Mouse (Mus musculus): ENCODE results near the gene Tescl.

The Tescl gene

DNA sequence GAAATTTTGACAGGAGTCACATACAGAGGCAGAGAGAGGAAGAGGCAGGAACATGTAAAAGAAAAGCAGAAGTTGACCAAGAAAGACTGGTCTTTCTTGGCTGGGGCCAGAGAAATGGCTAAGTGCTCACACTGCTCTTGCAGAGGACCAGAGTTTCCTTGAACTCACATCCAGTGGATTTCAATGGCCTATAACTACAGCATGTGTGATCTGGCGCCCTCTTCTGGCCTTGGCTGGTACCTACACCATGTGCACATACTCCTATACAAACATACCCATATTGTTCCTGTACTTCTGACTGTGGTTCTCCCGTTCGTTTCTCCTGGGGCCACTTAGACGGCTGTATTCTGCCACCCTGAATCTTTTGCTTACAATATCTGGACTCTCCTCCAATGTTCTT lies 27.3 kb upstream of the Tescl start:
- no peak for DNase-seq

DNA sequence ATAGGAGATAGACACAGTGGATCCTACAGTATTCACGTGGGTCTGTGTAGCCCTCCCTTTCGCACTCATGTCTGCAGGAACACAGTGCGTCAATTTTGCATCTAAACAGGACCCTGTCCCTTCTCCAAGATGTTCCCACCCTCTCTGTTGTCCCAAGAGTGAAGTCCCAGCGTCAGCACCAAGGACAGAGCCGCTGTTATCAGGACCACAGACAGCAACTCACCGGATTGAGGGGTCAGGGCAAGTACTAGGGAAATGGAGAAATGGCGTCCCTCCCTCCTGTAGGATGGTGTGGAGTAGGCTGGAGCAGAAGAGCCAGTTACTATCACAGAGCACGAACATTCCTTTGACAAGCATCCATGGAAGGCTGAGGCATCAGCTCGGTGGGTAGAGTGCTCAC lies 25.5 kb upstream of the Tescl start:
- peak; percentile 57 for DNase-seq

DNA sequence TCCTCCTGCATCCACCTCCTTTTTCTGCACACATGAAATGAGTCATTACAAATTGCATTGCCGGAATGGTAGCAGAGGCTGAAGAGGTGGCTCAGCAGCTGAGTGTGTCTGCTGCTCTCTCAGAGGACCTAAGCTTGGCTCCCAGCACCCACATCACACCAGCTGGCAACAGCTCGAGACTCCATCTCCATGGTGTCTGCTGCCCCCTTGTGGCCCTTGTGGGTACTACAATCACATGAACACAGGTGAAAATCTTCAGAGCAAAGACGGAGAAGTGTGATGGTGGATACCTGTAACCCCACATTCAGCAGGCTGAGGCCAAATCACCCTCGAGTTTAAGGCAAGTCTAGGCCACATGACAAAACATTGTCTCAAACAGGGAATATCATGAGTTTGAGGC lies 24.2 kb upstream of the Tescl start:
- no peak for DNase-seq

DNA sequence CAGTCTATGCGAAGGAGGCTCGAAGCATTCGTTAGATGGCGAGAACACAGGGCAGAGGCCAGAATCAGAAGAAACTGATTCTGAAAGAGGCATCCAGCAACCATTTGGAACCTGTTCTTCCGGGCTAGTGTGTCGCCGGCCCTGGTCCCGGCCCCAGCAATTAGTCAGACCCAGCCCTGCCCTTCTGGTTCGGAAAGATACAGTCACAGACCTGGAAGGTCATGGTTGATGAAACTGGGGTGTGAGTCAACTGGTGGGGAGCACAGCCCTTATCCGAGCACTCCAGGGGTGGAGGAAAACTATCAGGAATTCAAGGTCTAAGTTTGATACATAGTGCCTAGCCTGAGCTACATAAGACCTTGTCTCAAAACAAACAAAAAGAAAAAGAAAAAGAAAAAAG lies 22.3 kb upstream of the Tescl start:
- no peak for DNase-seq

DNA sequence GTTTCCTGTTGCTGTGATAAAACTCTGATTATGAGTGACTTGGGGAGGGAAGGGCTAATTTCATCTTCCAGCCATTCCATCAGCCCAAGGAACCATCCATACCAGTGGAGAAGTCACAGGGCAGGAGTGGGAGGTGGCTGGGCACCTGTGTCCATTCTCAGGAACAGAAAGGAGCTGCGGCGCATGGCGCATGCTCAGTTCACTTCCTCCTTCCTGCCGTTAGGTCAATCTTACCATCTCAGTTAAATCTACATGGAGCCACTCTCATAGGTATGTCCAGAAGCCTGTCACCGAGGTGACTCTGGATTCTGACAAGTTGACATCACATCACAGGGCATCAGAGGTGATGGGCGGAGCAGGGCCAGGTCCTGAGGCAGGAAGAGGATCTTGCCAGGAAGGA lies 21.9 kb upstream of the Tescl start:
- no peak for DNase-seq

DNA sequence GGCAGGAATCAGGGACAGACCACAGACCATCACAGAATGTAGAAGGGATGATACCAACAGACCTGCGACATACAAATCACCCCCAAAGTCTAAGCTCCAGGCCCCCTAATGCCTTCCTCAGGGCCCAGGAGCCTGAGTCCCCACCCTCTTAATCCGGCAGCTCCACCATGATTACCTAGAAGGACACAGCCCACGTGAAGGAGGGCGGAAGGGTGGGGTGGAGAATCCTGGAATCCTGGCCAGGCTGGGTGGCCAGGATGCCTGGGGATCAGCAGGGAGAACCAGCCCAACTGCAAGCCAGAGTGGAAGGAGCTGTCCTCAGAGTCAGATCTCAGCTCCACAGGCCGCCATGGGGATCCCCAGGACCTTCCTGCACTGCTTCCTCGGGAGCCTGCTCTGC lies 15.2 kb upstream of the Tescl start, which contains the start of gene Lypd5:
Gene Lypd5 (plus strand): TSS at position 301 of the 400 bp plus-strand sequence.
- DNase-seq: no peak

DNA sequence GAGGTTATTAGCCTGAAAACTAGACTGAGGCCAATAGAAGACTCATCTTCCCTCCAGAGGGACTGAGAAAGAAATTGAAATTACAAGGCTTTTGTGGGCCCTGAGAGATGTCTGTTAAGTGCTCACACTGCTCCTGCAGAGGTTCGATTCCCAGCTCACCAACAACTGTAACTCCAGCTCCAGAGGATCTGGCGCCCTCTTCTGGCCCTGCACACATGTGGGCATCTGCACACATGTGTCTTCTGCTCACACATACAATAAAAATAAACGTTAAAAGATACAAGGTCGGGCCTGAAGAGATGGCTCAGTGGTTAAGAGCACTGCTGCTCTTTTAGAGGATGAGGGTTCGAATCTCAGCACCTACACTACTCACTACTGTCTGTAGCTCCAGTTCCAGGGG lies 12.7 kb upstream of the Tescl start:
- DNase-seq: no peak

DNA sequence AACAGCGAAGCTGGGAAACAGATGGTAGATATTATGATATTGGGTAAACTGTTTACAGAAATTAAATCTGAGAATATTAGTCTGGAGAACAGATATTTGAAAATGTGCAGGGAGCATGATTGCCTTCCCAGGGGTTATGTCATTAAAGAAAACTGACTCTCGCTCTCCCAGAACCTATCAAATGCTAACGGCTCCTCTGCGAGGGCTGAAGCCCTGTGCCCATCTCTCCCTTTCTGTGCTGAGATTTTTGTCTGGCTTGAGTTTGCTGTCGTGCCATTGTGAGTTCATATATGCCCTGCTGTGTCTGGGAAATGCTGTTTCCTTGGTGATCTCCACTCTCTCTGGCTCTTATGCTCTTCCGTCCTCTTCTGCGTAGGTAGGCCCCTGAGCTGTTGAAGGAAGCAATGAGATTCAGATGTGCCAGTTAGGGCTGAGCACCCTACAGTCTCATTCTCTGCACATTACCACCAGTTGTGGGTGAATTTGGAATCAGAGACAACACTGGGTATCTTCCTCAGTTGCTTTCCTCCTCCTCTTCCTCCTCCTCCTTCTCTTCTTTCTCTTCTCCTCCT lies 10.1 kb upstream of the Tescl start:
- no peak for DNase-seq

DNA sequence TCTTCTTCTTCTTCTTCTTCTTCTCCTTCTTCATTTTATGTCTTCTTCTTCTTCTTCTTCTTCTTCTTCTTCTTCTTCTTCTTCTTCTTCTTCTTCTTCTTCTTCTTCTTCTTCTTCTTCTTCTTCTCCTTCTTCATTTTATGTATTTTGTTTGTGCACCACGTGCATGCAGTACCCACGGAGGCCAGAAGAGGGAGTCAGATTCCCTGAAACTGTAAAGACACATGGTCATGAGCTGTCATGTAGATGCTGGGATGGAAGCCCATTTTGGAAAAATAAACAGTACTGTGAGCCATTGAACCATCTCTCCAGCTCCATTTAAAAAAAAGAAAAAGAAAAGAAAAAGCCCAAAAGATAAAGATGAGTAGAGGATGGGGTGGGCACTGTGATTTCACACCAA lies 4.5 kb upstream of the Tescl start:
- no peak for DNase-seq

DNA sequence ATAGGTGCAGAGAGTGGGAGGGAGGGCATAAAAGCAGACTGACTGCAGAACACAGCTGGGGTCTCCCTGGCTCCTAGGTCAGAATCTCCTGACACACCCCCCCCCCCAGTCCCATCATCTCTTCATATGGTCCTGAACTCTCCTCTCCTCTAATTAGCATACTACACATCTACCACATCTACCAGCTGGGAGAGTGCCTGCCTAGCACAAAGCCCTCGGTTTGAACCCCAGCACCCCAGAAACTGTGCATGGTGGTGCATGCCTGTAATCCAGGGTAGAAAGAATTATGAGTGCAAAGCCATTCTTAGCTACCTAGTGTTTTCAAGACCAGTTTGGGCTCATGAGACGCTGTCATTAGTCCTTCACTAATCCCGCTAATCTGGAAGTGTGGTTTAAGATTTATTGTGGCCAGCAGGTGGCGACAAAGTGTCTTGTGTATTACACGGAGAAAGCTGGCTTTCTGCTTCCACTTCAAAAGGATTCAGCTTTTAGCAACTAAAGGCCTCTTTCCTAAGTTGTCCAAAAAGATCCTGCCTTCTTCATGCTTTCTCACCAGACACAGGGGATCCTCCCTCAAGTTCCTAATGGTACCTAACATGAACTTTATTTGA lies 2.1 kb upstream of the Tescl start:
- DNase-seq: peak; percentile 89

DNA sequence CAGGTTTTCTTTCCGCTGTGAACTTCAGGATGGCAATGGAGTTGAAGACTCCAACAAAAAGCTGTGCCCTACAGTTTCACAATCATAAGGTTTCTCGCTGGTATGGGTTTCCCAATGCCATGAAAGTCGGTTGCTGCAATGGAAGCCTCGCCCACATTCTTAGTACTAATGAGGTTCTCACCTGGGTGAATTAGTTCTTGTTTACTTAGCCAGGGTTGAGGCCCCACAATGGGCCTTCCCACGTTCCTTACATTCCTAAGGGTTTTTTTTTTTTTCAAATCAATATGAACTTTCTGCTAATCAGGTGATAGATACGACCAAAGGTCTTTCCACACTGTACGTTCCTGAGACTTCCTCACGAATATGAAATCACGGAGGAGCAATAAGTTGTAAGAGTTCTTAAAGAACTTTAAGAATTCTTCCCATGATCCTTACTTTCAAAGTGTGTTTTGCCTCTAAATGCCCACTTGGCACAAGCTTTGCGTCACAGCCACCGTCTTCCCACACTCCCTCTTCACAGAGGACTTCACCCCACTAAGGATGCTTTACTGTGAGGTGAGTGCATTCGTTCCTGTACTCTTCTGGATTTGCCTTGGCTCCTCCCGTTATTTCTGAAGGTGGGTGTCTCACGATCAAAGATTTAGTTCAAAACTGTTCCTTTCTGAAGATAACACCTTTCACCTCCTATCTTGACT lies 6.3 kb downstream of the Tescl start:
- no peak for DNase-seq

DNA sequence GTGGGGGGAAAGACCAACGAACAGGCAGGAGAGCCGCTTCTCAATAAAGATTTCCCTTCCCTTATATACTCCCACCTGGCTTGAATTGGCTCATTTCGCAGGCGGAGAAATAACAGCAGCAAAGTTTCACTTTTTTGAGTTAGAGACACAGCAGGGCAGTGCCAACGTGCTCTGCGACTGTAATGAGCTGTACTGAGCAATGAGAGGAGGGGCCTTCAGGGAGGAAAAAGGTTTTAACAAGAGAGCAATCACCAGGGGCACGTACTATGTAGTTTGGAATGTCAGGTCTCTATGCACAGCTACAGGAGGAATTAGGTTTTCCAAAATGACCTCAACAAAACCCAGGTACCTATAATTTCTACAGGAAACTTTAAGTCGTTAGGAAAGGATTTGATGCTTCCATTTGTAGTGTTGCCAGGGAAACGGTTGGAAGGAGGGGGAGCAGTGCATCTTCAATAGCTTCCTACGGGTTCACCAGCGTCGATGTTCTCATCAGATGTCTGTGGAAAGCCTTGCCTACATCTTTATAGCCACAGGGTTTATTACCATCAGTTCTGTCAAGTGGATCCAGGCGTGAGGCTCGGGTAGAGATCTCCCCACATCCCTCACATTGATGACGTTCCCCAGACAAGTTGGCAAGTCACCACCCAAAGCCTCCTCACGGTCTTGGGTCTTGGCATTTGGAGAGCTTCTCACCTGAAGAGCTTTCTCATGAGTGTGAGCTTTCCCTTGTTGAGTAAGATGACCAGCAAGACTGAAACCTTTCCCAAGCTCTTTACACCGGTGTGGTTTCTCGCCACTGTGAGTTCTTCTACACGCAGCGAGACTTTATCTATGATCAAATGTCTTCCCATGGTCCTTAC lies 7.2 kb downstream of the Tescl start:
- DNase-seq: peak; percentile 16

DNA sequence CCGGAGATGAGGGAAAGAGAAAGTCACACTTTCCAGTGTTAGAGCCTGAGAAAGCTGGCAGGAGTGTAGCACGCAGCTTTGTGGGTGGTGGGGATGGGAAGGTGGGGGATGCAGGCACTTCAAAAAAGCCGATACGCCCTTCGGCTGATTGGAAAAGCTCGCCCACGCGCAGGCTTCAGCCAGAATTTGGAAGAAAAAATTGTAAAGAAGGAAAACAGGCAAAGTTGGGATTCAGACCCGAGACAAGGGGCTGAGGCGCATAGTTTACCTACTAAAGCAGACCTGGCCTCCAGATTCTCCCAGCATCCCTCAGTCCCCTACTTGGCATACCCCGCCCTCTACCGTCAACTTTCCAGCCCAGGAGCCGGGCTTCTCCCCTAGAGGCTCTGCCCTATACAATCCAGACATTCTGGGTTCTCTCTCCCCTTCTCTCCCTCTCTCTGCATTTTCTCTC lies 8.0 kb downstream of the Tescl start:
- peak; percentile 66 for DNase-seq

DNA sequence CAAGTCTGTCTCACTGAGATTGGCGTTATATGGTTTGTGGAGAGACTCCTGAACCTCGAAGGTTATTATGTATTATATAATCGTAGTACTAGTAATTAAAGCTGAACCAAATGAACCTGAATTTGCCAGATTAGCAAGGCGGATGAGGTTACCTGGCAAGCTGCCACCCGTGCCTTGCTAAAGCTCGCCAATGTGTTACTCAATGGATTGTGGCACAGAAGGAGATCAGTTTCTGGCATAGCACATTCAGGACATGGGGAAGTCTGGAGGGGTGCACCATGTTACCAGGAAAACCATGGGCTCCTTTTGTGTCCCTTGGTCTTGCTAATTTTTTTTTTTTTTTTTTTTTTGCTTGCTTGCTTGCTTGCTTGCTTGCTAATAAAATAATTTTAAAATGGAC lies 8.5 kb downstream of the Tescl start:
- no peak for DNase-seq

DNA sequence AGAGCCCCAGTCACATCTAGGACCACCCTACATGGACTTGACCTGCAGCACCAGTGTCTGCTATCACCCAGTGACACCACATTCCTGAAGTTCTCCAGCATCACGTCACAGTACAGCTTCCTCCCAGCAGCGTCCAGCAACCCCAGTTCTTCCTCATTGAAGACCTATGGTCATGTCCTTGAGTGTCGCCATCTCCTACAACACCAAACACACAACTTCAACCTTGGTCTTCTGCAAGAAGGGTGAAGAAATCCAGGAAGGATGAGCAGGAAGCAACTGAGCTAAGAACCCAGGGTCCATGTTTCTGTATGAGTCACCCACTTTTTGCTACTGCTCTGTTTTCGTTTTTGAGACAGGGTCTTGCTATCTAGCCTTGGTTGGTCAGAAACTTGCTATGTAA lies 11.1 kb downstream of the Tescl start:
- no peak for DNase-seq

DNA sequence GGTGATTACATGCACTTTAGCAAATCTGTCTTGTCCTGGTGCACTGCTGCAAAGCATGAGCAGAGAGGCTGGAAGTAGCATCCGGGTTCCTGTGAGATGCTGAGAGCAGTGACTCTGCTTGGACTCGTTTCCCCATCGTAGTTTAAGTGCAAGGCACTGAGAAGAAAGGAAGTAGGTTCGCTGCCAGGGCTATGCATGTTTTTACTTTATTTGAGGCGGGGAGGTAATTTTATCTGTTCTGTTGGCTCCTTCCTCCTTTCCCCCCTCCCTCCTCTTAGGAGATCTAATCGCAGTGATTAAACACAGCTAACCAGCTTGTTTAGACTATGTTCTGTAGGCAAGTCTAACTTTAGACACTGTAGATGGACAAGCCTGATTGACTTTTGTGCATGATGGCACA lies 14.8 kb downstream of the Tescl start:
- no peak for DNase-seq

DNA sequence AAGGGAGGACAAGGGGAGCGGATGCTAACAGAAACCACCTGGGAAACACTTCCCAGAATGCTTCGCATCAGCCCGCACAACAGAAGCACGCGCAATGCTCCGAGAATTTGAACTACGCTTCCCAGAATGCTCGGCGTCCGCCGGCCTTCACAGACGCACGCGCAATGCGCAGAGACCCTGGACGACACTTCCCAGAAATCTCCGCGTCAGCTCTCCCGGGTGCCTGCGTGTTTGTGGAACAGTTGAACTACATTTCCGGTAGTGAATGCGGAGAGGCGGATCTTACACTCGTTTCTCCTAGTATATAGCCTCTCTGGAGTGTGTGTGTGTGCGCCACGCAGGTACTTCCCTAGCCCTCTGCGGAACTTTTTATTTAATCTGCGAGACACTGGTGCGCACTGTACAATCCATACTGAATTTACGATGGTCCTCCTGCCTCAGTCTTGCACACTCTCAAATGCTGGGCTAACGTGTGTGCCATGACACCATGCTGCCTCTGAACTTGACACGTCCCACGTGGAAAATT lies 17.1 kb downstream of the Tescl start, which contains the start of gene Zfp94:
Gene Zfp94 (minus strand): TSS at position 100 of the 526 bp plus-strand sequence.
- peak; percentile 98 for DNase-seq

DNA sequence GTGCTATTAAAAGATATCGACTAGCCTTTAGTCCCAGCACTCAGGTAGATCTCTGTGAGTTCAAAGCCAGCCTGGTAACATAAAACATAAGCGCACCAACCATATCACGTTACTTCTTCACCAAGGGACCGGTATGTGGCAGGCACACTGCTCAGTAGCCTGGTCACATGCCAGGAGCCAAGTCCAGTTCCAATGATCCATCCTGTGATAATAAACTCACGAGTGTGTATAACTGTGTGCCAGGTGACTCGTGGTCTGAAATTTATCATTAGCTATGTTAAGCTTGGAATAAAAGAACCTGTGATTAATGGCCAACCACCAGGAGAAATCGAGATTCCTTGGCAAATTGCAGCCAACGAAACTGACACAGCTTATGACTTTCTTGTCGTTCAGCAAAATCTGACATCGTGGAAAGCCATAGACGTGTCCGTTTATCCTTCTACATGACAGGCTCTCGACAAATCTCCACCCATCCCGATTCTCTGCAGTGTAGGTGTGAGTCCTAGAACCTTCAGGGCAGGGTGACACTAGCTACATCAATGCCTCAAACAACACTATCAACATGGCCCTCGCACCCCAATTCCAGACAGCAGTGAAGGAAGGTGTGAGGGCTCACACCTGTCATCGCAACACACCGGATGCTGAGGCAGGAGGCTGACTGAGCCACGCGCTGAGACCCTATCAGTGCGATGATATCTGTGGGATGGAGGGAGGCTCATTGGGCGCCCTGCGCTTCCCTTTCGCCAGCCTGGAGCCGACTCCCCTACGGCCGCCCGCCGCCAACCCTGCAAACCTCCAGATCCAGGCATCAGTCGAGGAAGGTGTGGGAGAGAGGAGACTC lies 17.8 kb downstream of the Tescl start:
- DNase-seq: no peak

DNA sequence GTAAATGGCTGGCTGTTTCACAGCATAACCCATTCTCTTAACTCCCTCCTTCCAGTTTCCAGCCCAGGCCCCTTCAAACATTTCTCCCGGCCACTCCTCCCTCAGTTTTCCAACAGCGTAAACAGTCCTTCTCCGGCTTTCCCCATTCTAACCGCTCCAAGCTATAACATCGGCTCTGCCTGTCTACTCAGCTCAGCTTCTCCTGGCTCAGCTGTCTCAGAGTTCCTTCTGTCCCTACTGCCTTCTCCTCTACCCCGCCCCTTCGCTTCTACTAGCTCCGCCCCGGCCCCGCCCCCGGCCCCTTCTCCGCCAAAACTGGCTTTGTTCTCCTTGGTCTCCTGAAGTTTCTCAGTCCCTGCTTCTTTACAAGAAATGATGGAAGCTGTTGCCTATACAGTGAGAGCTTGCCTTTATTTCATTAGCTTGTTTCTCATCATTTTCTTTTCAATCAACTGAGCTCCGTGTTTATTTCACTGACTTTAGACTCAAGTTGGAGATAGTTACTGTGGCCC lies 32.9 kb downstream of the Tescl start, which contains the start of gene Zfp61:
Gene Zfp61 (minus strand): TSS at position 462 of the 512 bp plus-strand sequence.
- DNase-seq: peak; percentile 89

DNA sequence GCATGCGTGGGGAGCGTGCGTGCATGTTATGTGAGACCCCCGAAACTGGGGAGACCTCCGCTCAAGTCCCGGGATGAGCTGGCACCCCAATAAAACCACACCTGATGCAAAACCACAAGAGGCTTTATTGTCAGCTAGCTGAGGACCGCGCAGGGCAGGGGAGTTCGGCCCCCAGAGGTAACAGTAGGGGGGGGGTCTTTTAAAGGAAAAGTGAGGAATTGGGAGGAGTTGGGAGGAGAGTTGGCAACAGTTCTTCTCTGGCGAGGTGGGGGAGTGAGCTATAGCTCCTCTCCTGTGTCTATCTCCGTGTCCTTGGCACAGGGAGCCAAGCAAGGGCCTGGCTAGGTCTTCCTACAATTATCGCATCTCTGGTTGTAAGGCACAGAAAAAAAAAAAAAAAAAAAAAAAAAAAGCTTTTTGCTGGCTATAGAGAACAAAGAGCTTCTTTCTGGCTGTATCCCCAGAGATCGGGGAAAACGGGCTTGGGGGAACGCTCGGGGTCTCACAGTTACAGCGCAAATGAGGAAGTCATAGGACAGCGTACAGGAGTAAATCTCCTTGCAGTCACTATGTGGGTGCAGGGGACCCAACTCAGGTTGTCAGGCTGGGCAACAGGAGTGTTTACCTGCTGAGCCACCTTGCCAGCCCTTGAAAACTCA lies 33.8 kb downstream of the Tescl start:
- DNase-seq: peak; percentile 37
